Mouse (Mus musculus): ENCODE data around the gene Gm3573.
"Not testable (repeated sequence)": the region's sequence is repeated elsewhere in the genome, so short reads cannot be mapped to it uniquely, and the experiment has no call there.

DNA sequence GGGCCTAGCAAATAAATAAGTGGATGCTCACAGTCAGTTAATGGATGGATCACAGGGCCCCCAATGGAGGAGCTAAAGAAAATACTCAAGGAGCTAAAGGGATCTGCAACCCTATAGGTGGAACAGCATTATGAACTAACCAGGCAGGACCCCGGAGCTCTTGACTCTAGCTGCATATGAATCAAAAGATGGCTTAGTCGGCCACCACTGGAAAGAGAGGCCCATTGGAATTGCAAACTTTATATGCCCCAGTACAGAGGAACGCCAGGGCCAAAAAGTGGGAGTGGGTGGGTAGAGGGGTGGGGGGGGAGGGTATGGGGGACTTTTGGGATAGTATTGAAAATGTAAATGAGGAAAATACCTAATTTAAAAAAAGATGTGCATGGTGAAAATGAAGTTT lies 6.7 kb downstream of the Gm3573 start:
- TF ChIP-seq CTCF (IDR thresholded peaks at IDR 0.05; ENCODE audit: borderline replicate concordance, control insufficient read depth, extremely low read depth, insufficient read depth, low read length, poor library complexity); POLR2A (IDR thresholded peaks at IDR 0.05; ENCODE audit: control insufficient read depth, extremely low read depth, insufficient read depth, low read length, poor library complexity): not testable (repeated sequence)

Data from thymus, adult 2 months (tissue).